Mouse (Mus musculus) lung, postnatal 0 days (tissue): ENCODE results near the gene Prox2. TPM values are rescaled to one million over a fixed set of nuclear protein-coding genes. Genes with fewer than 3 reads are reported as not detected.
A peak's percentile ranks its signal among the peaks of the same experiment; 100 is the strongest.

ENCODE experiments used
- ATAC-seq: fragments of 200-750 bp; cut with Nextera tagmentation; 2 replicates; pipeline ENCODE4 v1.8.0; 2017; ENCODE audit warnings: moderate library complexity
- DNase-seq: peaks from one replicate; pipeline ENCODE4 v3.0.0-alpha.2; 2016; ENCODE audit warnings: low spot score
- H3K27ac ChIP-seq: fragments of 300-500 bp; sonication (generic); 2 replicates; pipeline ENCODE4 v1.5.1; 2014; ENCODE audit warnings: antibody characterized with exemption, mild to moderate bottlenecking, low read length, mixed read lengths
- H3K27me3 ChIP-seq: fragments of 300-500 bp; sonication (generic); replicated peaks from 2 replicates; pipeline ENCODE4 v1.6.1; 2014; ENCODE audit warnings: low read length, mixed read lengths; ENCODE audit not compliant: insufficient read depth
- H3K36me3 ChIP-seq: fragments of 300-500 bp; sonication (generic); 2 replicates; pipeline ENCODE4 v1.6.1; 2014; ENCODE audit warnings: low read length, mixed read lengths; ENCODE audit not compliant: insufficient read depth
- H3K4me1 ChIP-seq: fragments of 300-500 bp; sonication (generic); 2 replicates; pipeline ENCODE4 v1.6.1; 2014; ENCODE audit warnings: antibody characterized with exemption, low read depth, low read length, mixed read lengths; ENCODE audit not compliant: insufficient read depth
- H3K4me2 ChIP-seq: fragments of 300-500 bp; sonication (generic); replicated peaks from 2 replicates; pipeline ENCODE4 v1.6.1; 2014; ENCODE audit warnings: low read depth, mild to moderate bottlenecking, low read length, moderate library complexity, mixed read lengths
- H3K4me3 ChIP-seq: fragments of 300-500 bp; sonication (generic); 2 replicates; pipeline ENCODE4 v1.5.1; 2014; ENCODE audit warnings: low read depth, low read length
- H3K9ac ChIP-seq: fragments of 300-500 bp; sonication (generic); replicated peaks from 2 replicates; pipeline ENCODE4 v1.6.1; 2014; ENCODE audit warnings: low read depth, mild to moderate bottlenecking
- H3K9me3 ChIP-seq: fragments of 300-500 bp; sonication (generic); 2 replicates; pipeline ENCODE4 v1.6.1; 2016; ENCODE audit warnings: low read length, mixed read lengths
- CTCF ChIP-seq: IDR thresholded peaks from 2 replicates; pipeline ENCODE4 v1.5.1; 2016; ENCODE audit warnings: antibody characterized with exemption, mild to moderate bottlenecking
- EP300 ChIP-seq: IDR thresholded peaks from 2 replicates; pipeline ENCODE4 v1.6.1; 2016; ENCODE audit warnings: antibody characterized with exemption, mild to moderate bottlenecking, control low read depth
- WGBS: fragments of 180-500 bp; shearing (Covaris S2); extraction: QIAGEN DNeasy Blood & Tissue Kit; methylation state at CpG from one replicate; pipeline ENCODE4 v1.1.7; 2014; 5-methylcytosine and 5-hydroxymethylcytosine counted together
- polyA plus RNA-seq: library from polyadenylated mRNA; unstranded; fragments of >200 nt; fragmentation: Nextera tagmentation; extraction: Ambion mirVana; gene quantifications from 2 replicates; pipeline ENCODE4 v1.2.1, GENCODE M21; 2015

The Prox2 gene
- polyA plus RNA-seq, result 3.7 and 5.6 TPM in 2 replicates

DNA sequence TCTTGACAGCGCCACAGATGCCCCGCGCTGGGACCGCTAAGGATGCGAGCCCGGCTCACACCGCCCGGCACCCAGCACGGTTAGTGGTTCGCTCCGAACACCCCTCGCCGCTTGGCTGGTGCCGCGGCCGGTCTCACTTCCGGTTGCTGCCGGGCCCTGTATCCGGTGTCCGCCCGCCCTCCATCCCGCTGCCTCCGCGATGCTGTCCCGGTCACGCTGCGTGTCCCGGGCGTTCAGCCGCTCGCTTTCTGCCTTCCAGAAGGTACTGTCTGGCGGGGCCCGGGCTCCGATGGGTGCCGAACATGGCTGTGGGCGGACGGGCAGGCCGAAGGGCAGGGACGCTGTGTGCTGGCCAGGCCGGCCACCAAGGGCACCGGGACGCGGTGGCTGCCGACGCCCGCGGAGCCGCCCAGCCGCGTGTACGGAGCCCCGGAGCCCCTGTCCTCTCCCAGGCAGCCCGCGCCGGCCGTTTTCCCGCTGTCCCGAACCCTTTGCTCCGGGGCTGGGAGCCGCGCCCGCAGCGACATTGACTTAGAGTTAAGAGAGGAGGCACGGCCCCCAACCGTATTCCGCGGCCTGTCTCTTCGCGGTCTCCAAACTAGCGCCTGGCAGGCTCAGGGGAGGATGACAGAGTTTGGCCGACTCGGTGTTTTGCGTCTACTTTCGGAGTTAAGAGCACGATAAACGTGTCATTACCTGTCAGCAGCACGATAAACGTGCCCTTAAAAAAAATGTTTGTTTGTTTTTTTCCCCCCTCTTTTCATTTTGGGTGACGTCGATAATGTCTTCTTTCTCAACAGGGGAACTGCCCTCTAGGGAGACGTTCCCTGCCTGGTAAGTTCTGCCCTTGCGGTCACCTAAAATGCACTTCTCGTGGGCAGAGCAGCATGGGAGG is at the start of gene Prox2, which contains the start of gene Dlst:
Prox2 (minus strand) TSS at position 62 of the 895 bp plus-strand sequence.
Dlst (plus strand) TSS at position 136 of the 895 bp plus-strand sequence.
- WGBS, result under 1% methylated on average over 62 of the region's 83 CpGs
- peak; percentile 98 for ATAC-seq

DNA sequence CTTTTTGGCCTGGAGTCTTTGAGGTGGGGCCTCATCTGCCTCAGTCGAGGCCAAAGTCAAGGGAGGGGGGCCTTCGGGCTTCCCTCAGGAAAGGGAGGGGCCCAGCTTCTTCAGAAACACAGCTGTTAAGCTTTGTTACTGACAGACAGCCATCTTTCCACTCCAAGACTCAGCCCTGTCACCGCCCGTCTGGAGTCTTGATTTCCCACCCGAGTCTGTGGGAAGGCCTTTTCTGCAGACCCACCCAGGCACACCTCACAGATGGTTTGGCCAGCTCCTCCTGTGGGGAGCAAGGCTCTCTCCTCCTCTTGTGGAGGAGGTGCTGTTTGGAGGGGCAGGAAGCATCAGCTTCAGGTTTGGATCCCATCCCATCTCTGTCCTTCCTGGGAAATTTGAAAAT is 49.0 kb upstream of the Prox2 start:
- Histone ChIP-seq H3K27me3 (no peaks in the 10 kb centered on the region), H3K9me3 (no peaks in the 10 kb centered on the region), H3K4me2 (no peak overlapping the region), H3K4me1 (no peaks in the 10 kb centered on the region), H3K9ac (no peak overlapping the region), H3K27ac (no peak overlapping the region), H3K36me3 (no peaks in the 10 kb centered on the region), H3K4me3 (no peak overlapping the region)
- no peak for TF ChIP-seq CTCF
- no peak for TF ChIP-seq EP300
- 62% methylated on average over 5 of the region's 5 CpGs for WGBS
- DNase-seq (no peak), ATAC-seq (no peak)

More for the DNA sequence above, at the start of gene Prox2, which contains the start of gene Dlst:
- Histone ChIP-seq H3K4me3 (peak within 1 kb of the TSS; percentile 98), H3K4me1 (peaks cover 29% of the 10 kb centered on the region; the same call in 1 of the 2 replicates), H3K27ac (peak within 1 kb of the TSS; percentile 90), H3K36me3 (no peaks in the 10 kb centered on the region), H3K4me2 (peak within 1 kb of the TSS; percentile 81), H3K27me3 (no peaks in the 10 kb centered on the region), H3K9ac (peak within 1 kb of the TSS; percentile 95), H3K9me3 (no peaks in the 10 kb centered on the region)
- peak; percentile 93 for DNase-seq
- TF ChIP-seq CTCF (no peak), EP300 (no peak; the same call in 1 of the 2 replicates)

DNA sequence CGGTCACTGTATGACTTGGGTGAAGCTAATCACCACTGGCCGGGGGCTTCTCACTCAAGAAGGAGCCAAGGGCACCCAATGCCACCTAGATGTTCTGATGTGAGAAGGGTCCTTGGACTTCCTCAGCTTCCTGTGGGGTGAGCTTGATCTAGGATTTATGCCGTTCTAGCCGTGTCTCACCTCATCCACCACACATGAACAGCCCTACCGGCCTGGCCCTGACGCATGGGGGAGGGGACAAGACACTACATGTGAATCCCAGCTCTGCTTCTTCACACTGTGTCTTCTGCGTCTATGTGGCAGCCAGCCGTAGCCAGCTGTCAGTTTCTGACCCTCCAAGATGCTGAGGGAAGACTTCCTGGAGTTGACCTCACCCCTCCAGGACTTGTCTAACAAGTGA is 48.2 kb upstream of the Prox2 start:
- no peak overlapping the region for H3K4me2 ChIP-seq
- no peaks in the 10 kb centered on the region for H3K4me1 ChIP-seq
- no peaks in the 10 kb centered on the region for H3K36me3 ChIP-seq
- DNase-seq (no peak), ATAC-seq (no peak)
- H3K4me3 ChIP-seq, result no peak overlapping the region
- H3K27ac ChIP-seq, result no peak overlapping the region
- 76% methylated on average over 8 of the region's 8 CpGs for WGBS
- no peaks in the 10 kb centered on the region for H3K9me3 ChIP-seq
- H3K27me3 ChIP-seq, result no peaks in the 10 kb centered on the region
- no peak overlapping the region for H3K9ac ChIP-seq
- no peak for TF ChIP-seq CTCF
- no peak for TF ChIP-seq EP300

DNA sequence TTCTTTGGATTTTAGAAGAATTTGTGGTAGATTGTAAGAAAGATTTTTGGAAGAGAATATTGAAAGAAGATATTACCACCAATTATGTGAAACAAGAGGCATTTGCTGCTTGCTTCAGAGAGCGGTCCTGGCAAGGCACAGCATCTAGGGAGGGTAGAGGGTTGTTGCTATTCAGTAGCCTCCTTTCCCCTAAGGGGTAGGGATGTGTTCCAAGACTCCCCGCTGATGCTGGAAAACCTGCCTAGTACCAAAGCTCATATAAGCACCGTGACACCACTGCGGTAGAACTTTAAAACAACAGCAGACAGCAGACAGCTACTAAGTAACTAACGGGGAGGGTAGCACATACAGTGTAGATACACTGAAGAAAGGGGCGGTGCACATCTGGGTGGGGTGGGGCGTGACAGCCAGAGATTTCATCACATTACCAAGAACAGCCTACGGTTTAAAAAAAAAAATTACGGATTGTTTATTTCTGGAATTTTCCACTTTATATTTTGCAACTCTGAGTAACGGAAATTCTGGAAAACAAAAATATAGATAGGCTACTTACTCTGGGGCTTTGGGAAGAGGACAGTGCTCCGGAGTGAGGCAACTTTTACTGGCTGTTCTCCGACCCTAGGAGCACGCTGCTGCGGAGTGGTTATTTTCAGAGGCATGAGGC is 47.4 kb upstream of the Prox2 start:
- peak; percentile 19 for DNase-seq
- TF ChIP-seq EP300 (no peak), CTCF (no peak)
- Histone ChIP-seq H3K36me3 (no peaks in the 10 kb centered on the region), H3K9ac (no peak overlapping the region), H3K4me2 (no peak overlapping the region), H3K4me3 (no peak overlapping the region), H3K9me3 (no peaks in the 10 kb centered on the region), H3K27me3 (no peaks in the 10 kb centered on the region), H3K27ac (no peak overlapping the region), H3K4me1 (no peaks in the 10 kb centered on the region)
- ATAC-seq, result no peak
- 83% methylated on average over 14 of the region's 14 CpGs for WGBS

DNA sequence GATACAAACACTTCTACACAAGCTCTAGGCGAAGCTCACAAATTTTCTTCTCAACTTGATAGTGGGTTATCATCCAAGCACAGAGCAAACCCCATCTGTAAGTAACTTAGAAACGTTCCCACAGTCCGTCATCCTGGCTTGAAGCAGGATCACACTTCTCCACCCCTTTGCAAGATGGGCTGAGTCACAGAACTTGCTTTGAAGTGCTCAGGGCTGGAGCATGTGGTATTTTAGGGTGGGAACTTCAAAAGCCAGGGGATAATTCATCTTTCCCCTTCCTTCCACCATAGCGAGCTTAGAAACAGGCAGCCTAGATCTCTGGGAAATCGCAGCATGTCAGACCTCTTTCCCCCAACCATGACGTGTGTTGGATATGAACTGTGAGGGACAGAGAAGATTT is 45.8 kb upstream of the Prox2 start:
- Histone ChIP-seq H3K9ac (no peak overlapping the region), H3K36me3 (no peaks in the 10 kb centered on the region), H3K4me2 (no peak overlapping the region), H3K4me3 (no peak overlapping the region), H3K27me3 (no peaks in the 10 kb centered on the region), H3K27ac (no peak overlapping the region), H3K9me3 (no peaks in the 10 kb centered on the region), H3K4me1 (no peaks in the 10 kb centered on the region)
- DNase-seq, result peak; percentile 49
- WGBS, result 18% methylated on average over 6 of the region's 6 CpGs
- TF ChIP-seq CTCF (no peak), EP300 (no peak)
- ATAC-seq, result peak; percentile 63

DNA sequence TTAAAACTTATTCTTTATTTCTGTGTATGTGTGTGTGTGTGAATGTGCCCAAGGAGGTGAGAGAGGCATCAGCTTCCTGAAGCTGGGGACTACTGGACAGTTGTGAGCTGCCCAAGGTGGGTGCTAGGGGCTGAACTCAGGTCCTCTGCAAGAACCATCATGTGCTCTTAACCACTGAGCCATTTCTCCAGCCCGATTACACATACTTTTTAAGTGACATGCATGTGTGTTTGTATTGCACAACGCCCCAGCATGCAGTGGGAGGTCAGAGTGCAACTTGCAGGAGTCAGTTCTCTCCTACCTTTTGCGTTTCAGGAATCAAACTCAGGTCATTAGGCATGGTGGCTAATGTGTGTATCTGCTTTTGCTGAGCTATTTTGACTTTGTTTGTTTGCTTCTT is 42.5 kb upstream of the Prox2 start:
- 35% methylated on average over 3 of the region's 3 CpGs for WGBS
- Histone ChIP-seq H3K4me1 (no peaks in the 10 kb centered on the region), H3K36me3 (no peaks in the 10 kb centered on the region), H3K9me3 (no peaks in the 10 kb centered on the region), H3K4me3 (no peak overlapping the region), H3K9ac (no peak overlapping the region), H3K4me2 (no peak overlapping the region), H3K27ac (no peak overlapping the region), H3K27me3 (no peaks in the 10 kb centered on the region)
- DNase-seq (no peak), ATAC-seq (no peak)
- no peak for TF ChIP-seq EP300
- no peak for TF ChIP-seq CTCF
